ENCODE assay signal across 7 mouse cellular contexts in the genomic region with DNA sequence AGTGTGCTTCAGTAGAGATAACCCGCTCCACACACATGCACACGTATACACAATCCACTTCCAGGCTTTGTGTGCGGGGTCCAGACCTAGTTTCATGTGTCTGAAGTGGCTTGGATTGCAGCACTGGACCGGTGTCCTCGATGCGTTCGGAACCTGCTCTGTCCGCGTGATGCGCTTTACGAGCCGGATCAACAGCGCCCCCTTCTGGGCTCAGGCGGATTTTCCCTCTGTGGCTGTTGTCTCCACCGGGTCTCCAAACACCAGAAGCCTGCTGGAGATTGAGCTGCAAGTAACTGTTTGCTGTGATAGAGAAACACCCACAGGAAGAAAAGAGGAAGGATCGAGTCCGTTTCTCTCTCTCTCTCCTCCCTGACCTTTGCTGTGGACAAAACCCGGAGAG. TPM values are rescaled to one million over a fixed set of nuclear protein-coding genes. Genes with fewer than 3 reads are reported as not detected.
DNase-seq lines count a peak whose midpoint lies in the region; ATAC-seq lines count a peak whose summit lies in the region.

No protein-coding gene starts in this region.

- H3K27ac ChIP-seq in hindbrain, embryonic 14.5 days = no peak overlapping the region

- H3K4me2 ChIP-seq in hindbrain, embryonic 14.5 days (replicated peaks) = no peak overlapping the region

- H3K27me3 ChIP-seq in hindbrain, embryonic 14.5 days (ENCODE audit: control insufficient read depth, insufficient read depth, low read length) = peaks cover 23% of the 10 kb centered on the region

- WGBS in hindbrain, embryonic 14.5 days = 2% methylated on average over 18 of the region's 18 CpGs

- H3K9ac ChIP-seq in hindbrain, embryonic 14.5 days = no peak overlapping the region

- ATAC-seq in hindbrain, embryonic 14.5 days (ENCODE audit: low FRiP score) = no peak
- ATAC-seq in megakaryocyte, adult 5-6 weeks (ENCODE audit: poor library complexity, severe bottlenecking) = peak; percentile 75

- no peaks in the 10 kb centered on the region for H3K36me3 ChIP-seq in hindbrain, embryonic 14.5 days (replicated peaks; ENCODE audit: control insufficient read depth, insufficient read depth)

- H3K9me3 ChIP-seq in hindbrain, embryonic 14.5 days (ENCODE audit: control insufficient read depth, low read length) = no peaks in the 10 kb centered on the region

- H3K4me1 ChIP-seq in hindbrain, embryonic 14.5 days (replicated peaks; ENCODE audit: control insufficient read depth, insufficient read depth, low read length) = peaks cover 11% of the 10 kb centered on the region; the same call in 1 of the 2 replicates

- no peak overlapping the region for H3K4me3 ChIP-seq in hindbrain, embryonic 14.5 days (replicated peaks; ENCODE audit: low read length)

- peak; percentile 73 for DNase-seq in T-cell, adult 2 months (ENCODE audit: low spot score)
- peak; percentile 88 for DNase-seq in cerebellum, adult 8-10 months
- DNase-seq in frontal cortex, postnatal 14 days (ENCODE audit: low spot score in 2 of 2) = peak; percentile 72 to 84
- peak; percentile 80 for DNase-seq in hindbrain, embryonic 14.5 days (ENCODE audit: low spot score)
- DNase-seq in left cerebral cortex, adult 18-20 months (ENCODE audit: low spot score in 2 of 2) = peak; percentile 85 to 87
- peak; percentile 64 for DNase-seq in skeletal muscle tissue, adult 2 months (ENCODE audit: low read depth, low spot score)

RNA-seq across cellular contexts. Expression of gene Rrp1, which starts 20.8 kb away (rescaled TPM):
- 324 and 336 TPM in 2 replicates for polyA plus RNA-seq in hindbrain, embryonic 14.5 days (2014; fragmentation: Nextera tagmentation; extraction: Ambion mirVana)
- 100 to 1,000 TPM; 362 to 368 TPM for total RNA-seq in left cerebral cortex, adult 18-20 months (2021)
- 32.9 and 38.3 TPM in 2 replicates for total RNA-seq in megakaryocyte, adult 5-6 weeks (2015)
- total RNA-seq in megakaryocyte, adult 5-6 weeks (2017) = 173 and 213 TPM in 2 replicates

RNA-seq across cellular contexts. Expression of gene Cstb, which starts 33.4 kb away (rescaled TPM):
- 97.3 and 119 TPM in 2 replicates for polyA plus RNA-seq in hindbrain, embryonic 14.5 days (2014; fragmentation: Nextera tagmentation; extraction: Ambion mirVana)
- 10 to 100 TPM; 38.5 to 40.4 TPM for total RNA-seq in left cerebral cortex, adult 18-20 months (2021)
- total RNA-seq in megakaryocyte, adult 5-6 weeks (2015) = 122 and 148 TPM in 2 replicates
- total RNA-seq in megakaryocyte, adult 5-6 weeks (2017) = 119 and 125 TPM in 2 replicates

RNA-seq across cellular contexts. Expression of gene Agpat3, which starts 39.8 kb away (rescaled TPM):
- polyA plus RNA-seq in hindbrain, embryonic 14.5 days (2014; fragmentation: Nextera tagmentation; extraction: Ambion mirVana) = 80.3 and 81.5 TPM in 2 replicates
- total RNA-seq in left cerebral cortex, adult 18-20 months (2021) = 100 to 1,000 TPM; 233 to 243 TPM
- 1.8 and 2.4 TPM in 2 replicates for total RNA-seq in megakaryocyte, adult 5-6 weeks (2015)
- 2.8 and 5.2 TPM in 2 replicates for total RNA-seq in megakaryocyte, adult 5-6 weeks (2017)

Comparison
In these comparisons a context has a peak if more than half of its experiments do, and no peak if none do; other contexts are left out.
1. RNA of gene Agpat3, which starts 39.8 kb away (total RNA-seq): 233 to 243 TPM in left cerebral cortex, adult 18-20 months; 1.8 to 5.2 TPM in megakaryocyte, adult 5-6 weeks; every median in the first group is over 10 times any median in the second.
2. Peak in every context shown above with its lines, with median percentiles within 50 percentile points of each other: DNase-seq.